Mouse (Mus musculus) C2C12 (cell line): Measurements from ENCODE around the gene Gpat2. TPM values are rescaled to one million over a fixed set of nuclear protein-coding genes. Genes with fewer than 3 reads are reported as not detected.

Experiments used
- H3K27me3 ChIP-seq: one replicate; pipeline ENCODE4 v1.6.1; 2011; ENCODE audit not compliant: control insufficient read depth, insufficient read depth, insufficient read length
- H3K36me3 ChIP-seq: one replicate; pipeline ENCODE4 v1.6.1; 2011; ENCODE audit not compliant: control insufficient read depth, insufficient read depth
- H3K4me3 ChIP-seq: one replicate; pipeline ENCODE4 v1.5.1; 2011; ENCODE audit warnings: mild to moderate bottlenecking, control low read depth; ENCODE audit not compliant: poor library complexity, insufficient read depth, severe bottlenecking
- H3K79me2 ChIP-seq: one replicate; pipeline ENCODE4 v1.6.1; 2011; ENCODE audit not compliant: control insufficient read depth, insufficient read depth
- H3K79me3 ChIP-seq: one replicate; pipeline ENCODE4 v1.6.1; 2011; ENCODE audit warnings: low read depth, control low read depth
- H3ac ChIP-seq: one replicate; pipeline ENCODE3; 2011; ENCODE audit warnings: low read depth; ENCODE audit not compliant: control insufficient read depth, insufficient read length
- CEBPB ChIP-seq: IDR thresholded peaks from one replicate; pipeline ENCODE4 v1.6.1; 2011; ENCODE audit warnings: low read depth, mild to moderate bottlenecking, control low read depth, moderate library complexity
- CTCF ChIP-seq: IDR thresholded peaks from one replicate; pipeline ENCODE4 v1.5.1; 2011; ENCODE audit not compliant: control insufficient read depth, insufficient read depth, insufficient read length
- FOSL1 ChIP-seq: IDR thresholded peaks from one replicate; pipeline ENCODE4 v1.8.0; 2011; ENCODE audit warnings: mild to moderate bottlenecking, low read length; ENCODE audit not compliant: poor library complexity, insufficient read depth, severe bottlenecking
- MAX ChIP-seq: IDR thresholded peaks from one replicate; pipeline ENCODE4 v1.6.1; 2011; ENCODE audit warnings: mild to moderate bottlenecking, control low read depth
- MYOD1 ChIP-seq: IDR thresholded peaks from one replicate; pipeline ENCODE4 v1.6.1; 2011; ENCODE audit warnings: low read depth; ENCODE audit not compliant: control insufficient read depth, insufficient read length
- MYOG ChIP-seq: IDR thresholded peaks from one replicate; pipeline ENCODE4 v1.6.1; 2011; ENCODE audit not compliant: control insufficient read depth, insufficient read length; ENCODE audit errors: extremely low read depth
- USF1 ChIP-seq: IDR thresholded peaks from one replicate; pipeline ENCODE4 v1.6.1; 2011; ENCODE audit warnings: low read depth, mild to moderate bottlenecking, control low read depth, moderate library complexity
- polyA plus RNA-seq: library from polyadenylated mRNA; unstranded; fragments of >200 nt; fragmentation: generic; extraction: Trizol; gene quantifications from one replicate; pipeline ENCODE4 v1.2.1, GENCODE M21; 2012; ENCODE audit warnings: missing spikeins

The Gpat2 gene
- polyA plus RNA-seq, 1 experiment: 0.02 TPM

DNA sequence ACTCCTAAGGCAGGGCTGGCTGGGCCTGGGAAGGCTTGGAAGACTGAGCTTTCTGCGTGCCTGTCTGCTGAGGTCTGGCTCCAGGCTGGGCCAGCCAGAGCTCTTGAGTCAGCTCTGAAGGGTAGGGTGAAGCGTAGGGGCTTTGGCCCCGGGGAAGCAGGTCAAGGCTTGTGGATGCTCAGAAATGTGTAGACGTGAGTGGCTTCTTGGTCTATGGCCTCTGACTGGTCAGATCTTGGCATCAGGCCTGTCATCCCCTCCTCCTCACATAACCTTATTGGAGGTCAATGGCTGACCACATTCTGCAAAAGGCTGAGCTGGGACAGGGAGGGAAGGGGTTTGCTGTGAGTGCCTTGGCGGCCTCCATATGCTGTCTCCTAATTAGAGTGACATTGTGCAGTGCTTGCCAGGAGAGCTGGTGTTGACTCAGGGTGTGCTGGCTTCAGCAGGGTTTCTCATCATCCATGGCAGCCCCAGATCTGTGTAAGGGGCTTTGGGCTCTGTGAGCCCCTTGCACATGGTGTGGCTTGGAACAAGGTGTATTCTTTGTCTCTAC lies 30.3 kb upstream of the Gpat2 start:
- H3K79me2 ChIP-seq: no peaks in the 10 kb centered on the region
- no peaks in the 10 kb centered on the region for H3K79me3 ChIP-seq
- no peaks in the 10 kb centered on the region for H3K36me3 ChIP-seq
- no peak overlapping the region for H3ac ChIP-seq
- TF ChIP-seq MYOG (no peak), MYOD1 (no peak), FOSL1 (no peak), MAX (no peak), CEBPB (no peak), CTCF (no peak), USF1 (no peak)
- H3K4me3 ChIP-seq: no peak overlapping the region
- peaks cover 13% of the 10 kb centered on the region for H3K27me3 ChIP-seq

DNA sequence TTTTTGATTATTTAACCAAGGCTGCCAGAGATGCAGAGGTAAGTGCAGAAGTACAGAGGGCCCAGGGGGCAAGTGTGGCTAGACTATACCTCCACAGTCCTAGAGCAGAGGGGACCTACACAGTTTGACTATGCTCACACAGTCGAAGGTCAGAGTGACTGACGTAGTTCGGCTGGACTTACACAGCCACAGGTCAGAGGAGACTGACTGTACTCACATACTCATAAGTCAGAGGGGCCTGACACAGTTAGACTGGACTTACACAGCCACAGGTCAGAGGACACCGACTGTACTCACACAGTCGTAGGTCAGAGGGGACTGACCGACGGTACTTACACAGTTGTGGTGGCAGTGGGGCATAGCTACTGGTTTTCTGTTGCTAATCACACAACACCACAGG lies 26.3 kb upstream of the Gpat2 start:
- H3K4me3 ChIP-seq: no peak overlapping the region
- no peak overlapping the region for H3ac ChIP-seq
- H3K79me2 ChIP-seq: no peaks in the 10 kb centered on the region
- no peak for TF ChIP-seq CTCF
- TF ChIP-seq MYOG: no peak
- no peak for TF ChIP-seq CEBPB
- no peak for TF ChIP-seq MYOD1
- TF ChIP-seq FOSL1: no peak
- TF ChIP-seq USF1: no peak
- no peak for TF ChIP-seq MAX
- H3K27me3 ChIP-seq: peaks cover 20% of the 10 kb centered on the region
- no peaks in the 10 kb centered on the region for H3K36me3 ChIP-seq
- no peaks in the 10 kb centered on the region for H3K79me3 ChIP-seq

DNA sequence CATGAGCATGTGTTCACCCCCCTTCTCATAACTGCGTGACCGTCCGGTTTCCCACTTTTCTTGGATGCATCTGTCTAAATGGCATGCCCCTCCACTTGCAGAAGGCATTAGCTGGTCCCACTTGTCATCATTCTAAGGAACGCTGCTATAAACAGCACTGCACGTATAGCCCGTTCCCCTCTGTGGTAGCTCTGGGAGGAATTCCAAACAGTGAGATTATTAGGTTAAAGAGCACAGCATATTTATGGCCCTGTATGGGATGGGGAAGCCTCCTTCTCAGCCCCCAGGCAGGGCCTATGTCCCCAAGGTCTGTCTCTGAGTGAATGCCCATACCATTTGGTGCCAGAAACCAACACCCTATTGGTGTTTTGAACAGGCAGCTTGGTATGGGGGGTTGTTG lies 13.9 kb upstream of the Gpat2 start:
- Histone ChIP-seq H3K79me3 (no peaks in the 10 kb centered on the region), H3ac (no peak overlapping the region), H3K79me2 (no peaks in the 10 kb centered on the region), H3K4me3 (no peak overlapping the region), H3K36me3 (no peaks in the 10 kb centered on the region), H3K27me3 (peaks cover 24% of the 10 kb centered on the region)
- TF ChIP-seq CTCF: no peak
- TF ChIP-seq CEBPB: no peak
- TF ChIP-seq MYOG: no peak
- TF ChIP-seq MYOD1: no peak
- no peak for TF ChIP-seq MAX
- TF ChIP-seq FOSL1: no peak
- TF ChIP-seq USF1: no peak

DNA sequence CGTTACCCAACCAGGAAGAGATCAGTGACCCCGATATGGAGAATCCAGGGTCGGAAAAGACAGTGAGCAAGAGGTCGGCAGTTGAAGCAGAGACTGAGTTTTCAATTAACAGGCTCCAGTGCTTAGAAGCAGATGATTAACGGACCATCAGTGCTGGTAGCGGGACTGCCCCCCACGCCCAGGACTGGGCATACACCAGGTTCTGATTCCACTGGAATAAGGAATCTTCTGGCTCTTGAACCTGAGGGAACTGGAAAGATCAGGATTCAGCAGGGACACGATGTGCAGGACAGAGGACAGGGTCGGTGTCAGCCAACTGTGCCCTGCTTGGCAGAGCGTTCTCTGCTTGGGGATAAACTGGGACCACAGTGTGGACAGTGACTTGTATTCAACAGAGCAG lies 9.2 kb upstream of the Gpat2 start:
- Histone ChIP-seq H3ac (no peak overlapping the region), H3K79me2 (no peaks in the 10 kb centered on the region), H3K27me3 (peaks cover 31% of the 10 kb centered on the region), H3K4me3 (no peak overlapping the region), H3K36me3 (no peaks in the 10 kb centered on the region), H3K79me3 (no peaks in the 10 kb centered on the region)
- no peak for TF ChIP-seq USF1
- no peak for TF ChIP-seq MAX
- TF ChIP-seq CTCF: no peak
- no peak for TF ChIP-seq FOSL1
- TF ChIP-seq MYOG: no peak
- TF ChIP-seq CEBPB: no peak
- no peak for TF ChIP-seq MYOD1

DNA sequence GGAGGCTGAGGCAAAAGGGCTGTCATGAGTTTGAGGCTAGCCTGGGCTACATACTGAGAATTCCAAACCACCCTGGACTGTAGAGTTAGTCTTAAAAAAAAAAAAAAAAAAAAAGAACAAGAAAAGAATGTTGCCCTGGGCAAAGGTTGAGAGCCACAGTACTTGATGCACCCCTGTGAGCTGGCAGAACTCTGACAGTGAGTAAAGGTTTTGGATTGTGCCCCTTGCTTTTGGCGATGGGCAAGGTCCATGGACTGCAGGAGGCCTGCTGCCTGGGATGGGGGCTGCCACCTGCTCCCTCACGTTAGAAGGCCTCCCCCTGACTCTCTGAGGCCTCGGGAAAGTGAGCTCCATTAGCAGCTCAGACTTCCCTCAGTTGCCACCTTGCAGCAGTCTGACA lies 8.3 kb upstream of the Gpat2 start:
- H3K79me3 ChIP-seq: no peaks in the 10 kb centered on the region
- TF ChIP-seq MYOG (no peak), MAX (no peak)
- no peak overlapping the region for H3ac ChIP-seq

DNA sequence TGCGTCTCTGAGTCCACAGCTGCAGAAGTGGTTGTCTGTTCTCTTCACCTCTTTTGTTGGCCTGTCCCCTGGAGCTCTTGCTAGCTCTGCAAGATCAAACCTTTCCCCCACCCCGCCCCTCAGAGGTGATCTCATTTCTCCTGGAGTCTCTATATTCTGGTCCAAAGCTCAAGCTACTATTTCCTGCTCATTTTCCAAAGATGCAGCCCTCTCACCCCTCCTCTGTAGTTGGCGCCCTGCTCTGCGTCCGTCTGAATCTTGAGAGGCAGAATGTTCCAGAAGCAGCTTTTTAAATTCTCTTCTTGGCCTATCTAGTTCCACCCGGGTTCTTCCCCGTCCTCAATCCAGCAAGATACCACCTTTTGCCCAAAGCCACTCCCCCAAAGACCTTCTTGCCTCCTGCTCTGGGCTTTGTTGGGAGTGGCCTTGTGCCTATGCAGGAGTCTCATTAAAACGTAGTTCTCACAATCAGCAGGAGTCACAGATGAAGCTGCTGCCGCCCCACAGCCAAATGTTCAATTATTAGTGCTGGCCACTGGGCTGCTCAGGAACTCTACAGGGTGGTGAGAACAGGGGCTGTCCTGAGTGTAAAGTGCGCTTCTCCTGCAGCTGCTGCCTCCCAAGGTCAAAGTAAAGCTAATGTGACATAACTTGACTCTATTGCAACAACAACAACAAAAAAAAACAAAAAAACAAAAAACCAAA lies 6.6 kb upstream of the Gpat2 start:
- no peaks in the 10 kb centered on the region for H3K79me3 ChIP-seq
- H3K36me3 ChIP-seq: no peaks in the 10 kb centered on the region
- no peak for TF ChIP-seq FOSL1
- TF ChIP-seq MYOD1: no peak
- no peak for TF ChIP-seq MAX
- TF ChIP-seq MYOG: no peak
- no peak for TF ChIP-seq CEBPB
- no peak for TF ChIP-seq USF1
- H3ac ChIP-seq: no peak overlapping the region
- no peak overlapping the region for H3K4me3 ChIP-seq
- no peaks in the 10 kb centered on the region for H3K79me2 ChIP-seq
- peaks cover 26% of the 10 kb centered on the region for H3K27me3 ChIP-seq

More for the DNA sequence above, 8.3 kb upstream of the Gpat2 start:
- peaks cover 31% of the 10 kb centered on the region for H3K27me3 ChIP-seq
- H3K79me2 ChIP-seq: no peaks in the 10 kb centered on the region
- no peaks in the 10 kb centered on the region for H3K36me3 ChIP-seq
- no peak overlapping the region for H3K4me3 ChIP-seq
